Mouse (Mus musculus): ENCODE measurements at regions not wholly inside any gene's neighbourhood (a gene's known extent, or its start where the extent isn't known, plus 50 kb on each side); places are given as distances from the start of the nearest gene placed in this dataset.

DNA sequence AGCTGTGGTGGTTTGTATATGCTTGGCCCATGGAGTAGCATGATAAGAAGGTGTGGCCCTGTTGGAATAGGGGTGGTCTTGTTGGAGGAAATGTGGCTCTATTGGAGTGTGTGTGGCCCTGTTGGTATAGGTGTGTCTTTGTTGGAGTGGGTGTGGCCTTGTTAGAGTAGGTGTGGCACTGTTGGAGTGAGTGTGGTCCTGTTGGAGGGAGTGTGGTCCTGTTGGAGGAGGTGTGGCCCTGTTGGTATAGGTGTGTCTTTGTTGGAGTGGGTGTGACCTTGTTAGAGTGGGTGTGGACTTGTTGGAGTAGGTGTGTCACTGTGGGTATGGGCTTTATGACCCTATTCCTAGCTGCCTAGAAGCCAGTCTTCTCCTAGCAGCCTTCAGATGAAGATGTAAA is 64.6 kb upstream of the Gm26897 start:
- Histone ChIP-seq H3K27ac (ENCODE audit: insufficient read depth, low read depth, low read length, poor library complexity, severe bottlenecking) (no peak overlapping the region), H3K4me1 (ENCODE audit: control insufficient read depth in 2 of 2, insufficient read depth in 2 of 2, low read length in 2 of 2, poor library complexity in 1 of 2) (peaks cover 0 to 10% of the 10 kb centered on the region in 2 experiments; a peak in 2 of 4 replicates), H3K36me3 (ENCODE audit: control insufficient read depth, insufficient read depth, low read length, poor library complexity, severe bottlenecking) (no peaks in the 10 kb centered on the region), H3K9ac (ENCODE audit: insufficient read depth, low read depth, low read length, poor library complexity, severe bottlenecking) (no peak overlapping the region), H3K9me3 (ENCODE audit: control insufficient read depth, insufficient read depth, low read depth, low read length) (no peaks in the 10 kb centered on the region; the same call in 1 of the 2 replicates), H3K4me3 (ENCODE audit: insufficient read depth in 1 of 2, low read depth in 1 of 2, low read length in 2 of 2, poor library complexity in 1 of 2, severe bottlenecking in 1 of 2) (no peak overlapping the region)
- in situ Hi-C loops (cut with MboI; ENCODE audit: low sequenced_read_pairs in 2 of 2, unreplicated experiment in 2 of 2), result no loop called here
- TF ChIP-seq MAFK (IDR thresholded peaks at IDR 0.05; ENCODE audit: insufficient read depth, low read depth, low read length), result no peak
- TF ChIP-seq HCFC1 (IDR thresholded peaks at IDR 0.05; ENCODE audit: borderline replicate concordance, insufficient read depth, low read length), result no peak
- no peak for TF ChIP-seq ZC3H11A (IDR thresholded peaks at IDR 0.05; ENCODE audit: borderline replicate concordance, low read depth, low read length)
- no peak for TF ChIP-seq CHD2 (IDR thresholded peaks at IDR 0.05; ENCODE audit: low read depth, low read length)
- no peak for TF ChIP-seq ZNF384 (IDR thresholded peaks at IDR 0.05; ENCODE audit: low read depth, low read length)
- no peak for DNase-seq (ENCODE audit: low read depth, low spot score)

DNA sequence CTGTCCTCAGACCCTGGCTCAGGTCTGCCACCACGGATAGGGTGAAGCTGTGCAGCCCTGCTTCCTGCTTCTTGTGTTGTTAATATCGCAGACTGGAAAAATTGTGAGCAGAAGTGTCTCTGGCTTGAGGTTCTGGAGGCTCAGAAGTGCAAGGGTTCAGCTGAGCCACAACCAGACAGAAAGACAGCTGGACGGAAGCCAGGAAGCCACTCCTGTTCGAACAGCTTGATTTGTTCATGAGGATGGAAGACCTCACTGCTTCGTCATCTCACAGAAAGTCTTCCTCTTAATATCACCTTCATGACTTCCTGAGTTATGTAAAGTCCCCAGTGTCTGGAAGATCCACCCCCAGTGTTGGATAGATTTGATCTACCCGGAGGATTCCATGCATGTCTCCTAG is 62.0 kb upstream of the Gm26897 start:
- no peaks in the 10 kb centered on the region; the same call in 1 of the 2 replicates for H3K9me3 ChIP-seq (ENCODE audit: control insufficient read depth, insufficient read depth, low read depth, low read length)
- no peak overlapping the region for H3K9ac ChIP-seq (ENCODE audit: insufficient read depth, low read depth, low read length, poor library complexity, severe bottlenecking)
- H3K36me3 ChIP-seq (ENCODE audit: control insufficient read depth, insufficient read depth, low read length, poor library complexity, severe bottlenecking), result no peaks in the 10 kb centered on the region
- peaks cover 0 to 2% of the 10 kb centered on the region in 2 experiments; a peak in 2 of 4 replicates for H3K4me1 ChIP-seq (ENCODE audit: control insufficient read depth in 2 of 2, insufficient read depth in 2 of 2, low read length in 2 of 2, poor library complexity in 1 of 2)
- H3K4me3 ChIP-seq (ENCODE audit: insufficient read depth in 1 of 2, low read depth in 1 of 2, low read length in 2 of 2, poor library complexity in 1 of 2, severe bottlenecking in 1 of 2), result no peak overlapping the region
- TF ChIP-seq HCFC1 (IDR thresholded peaks at IDR 0.05; ENCODE audit: borderline replicate concordance, insufficient read depth, low read length) (no peak), CHD2 (IDR thresholded peaks at IDR 0.05; ENCODE audit: low read depth, low read length) (no peak), MAFK (IDR thresholded peaks at IDR 0.05; ENCODE audit: insufficient read depth, low read depth, low read length) (no peak), ZNF384 (IDR thresholded peaks at IDR 0.05; ENCODE audit: low read depth, low read length) (no peak), ZC3H11A (IDR thresholded peaks at IDR 0.05; ENCODE audit: borderline replicate concordance, low read depth, low read length) (no peak)
- DNase-seq (ENCODE audit: low read depth, low spot score), result no peak
- no peak overlapping the region for H3K27ac ChIP-seq (ENCODE audit: insufficient read depth, low read depth, low read length, poor library complexity, severe bottlenecking)
- in situ Hi-C loops (cut with MboI; ENCODE audit: low sequenced_read_pairs in 2 of 2, unreplicated experiment in 2 of 2), result no loop called here

DNA sequence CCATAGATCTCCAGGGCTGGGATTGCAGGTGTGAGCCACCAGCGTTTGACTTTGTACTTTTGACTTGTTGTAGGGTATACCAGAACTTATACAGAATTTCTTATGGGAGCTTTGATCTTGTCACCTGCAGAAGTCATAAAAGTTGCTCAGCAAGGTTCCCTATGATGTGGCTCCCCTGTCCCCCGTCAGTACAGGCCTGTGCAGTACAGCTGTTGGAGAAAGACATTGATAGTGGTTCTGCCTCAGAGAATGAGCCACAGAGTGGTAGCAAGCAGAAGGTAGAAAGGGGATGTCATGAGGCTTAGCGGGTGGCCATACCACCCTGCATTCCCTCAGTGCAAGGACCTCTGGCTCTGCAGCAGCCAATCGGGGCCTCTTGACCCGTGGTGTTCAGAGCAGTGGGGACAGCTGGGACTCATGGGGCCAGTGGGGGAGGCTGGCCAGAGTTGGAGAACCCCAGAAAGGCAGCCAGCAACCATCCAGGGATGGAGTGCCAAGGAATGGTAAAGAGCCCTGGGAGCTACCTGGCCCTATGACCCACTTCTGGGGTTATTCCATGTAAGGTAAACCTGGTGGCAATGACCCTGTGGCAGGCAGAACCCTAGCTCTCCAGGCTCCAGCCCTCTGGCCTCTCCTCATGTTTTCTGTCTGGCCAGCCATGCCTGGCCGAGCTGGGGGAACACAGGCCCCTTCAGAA is 58.6 kb upstream of the Gm26897 start:
- DNase-seq (ENCODE audit: low read depth, low spot score), result no peak
- H3K27ac ChIP-seq (ENCODE audit: insufficient read depth, low read depth, low read length, poor library complexity, severe bottlenecking), result no peak overlapping the region
- no peak overlapping the region for H3K9ac ChIP-seq (ENCODE audit: insufficient read depth, low read depth, low read length, poor library complexity, severe bottlenecking)
- peaks cover 0 to 11% of the 10 kb centered on the region in 2 experiments; a peak in 2 of 4 replicates for H3K4me1 ChIP-seq (ENCODE audit: control insufficient read depth in 2 of 2, insufficient read depth in 2 of 2, low read length in 2 of 2, poor library complexity in 1 of 2)
- no peaks in the 10 kb centered on the region for H3K36me3 ChIP-seq (ENCODE audit: control insufficient read depth, insufficient read depth, low read length, poor library complexity, severe bottlenecking)
- H3K4me3 ChIP-seq (ENCODE audit: insufficient read depth in 1 of 2, low read depth in 1 of 2, low read length in 2 of 2, poor library complexity in 1 of 2, severe bottlenecking in 1 of 2), result no peak overlapping the region
- in situ Hi-C loops (cut with MboI; ENCODE audit: low sequenced_read_pairs in 2 of 2, unreplicated experiment in 2 of 2), result no loop called here
- no peaks in the 10 kb centered on the region for H3K9me3 ChIP-seq (ENCODE audit: control insufficient read depth, insufficient read depth, low read depth, low read length)
- no peak for TF ChIP-seq HCFC1 (IDR thresholded peaks at IDR 0.05; ENCODE audit: borderline replicate concordance, insufficient read depth, low read length)
- TF ChIP-seq MAFK (IDR thresholded peaks at IDR 0.05; ENCODE audit: insufficient read depth, low read depth, low read length), result no peak
- no peak for TF ChIP-seq CHD2 (IDR thresholded peaks at IDR 0.05; ENCODE audit: low read depth, low read length)
- no peak for TF ChIP-seq ZNF384 (IDR thresholded peaks at IDR 0.05; ENCODE audit: low read depth, low read length)
- no peak for TF ChIP-seq ZC3H11A (IDR thresholded peaks at IDR 0.05; ENCODE audit: borderline replicate concordance, low read depth, low read length)

DNA sequence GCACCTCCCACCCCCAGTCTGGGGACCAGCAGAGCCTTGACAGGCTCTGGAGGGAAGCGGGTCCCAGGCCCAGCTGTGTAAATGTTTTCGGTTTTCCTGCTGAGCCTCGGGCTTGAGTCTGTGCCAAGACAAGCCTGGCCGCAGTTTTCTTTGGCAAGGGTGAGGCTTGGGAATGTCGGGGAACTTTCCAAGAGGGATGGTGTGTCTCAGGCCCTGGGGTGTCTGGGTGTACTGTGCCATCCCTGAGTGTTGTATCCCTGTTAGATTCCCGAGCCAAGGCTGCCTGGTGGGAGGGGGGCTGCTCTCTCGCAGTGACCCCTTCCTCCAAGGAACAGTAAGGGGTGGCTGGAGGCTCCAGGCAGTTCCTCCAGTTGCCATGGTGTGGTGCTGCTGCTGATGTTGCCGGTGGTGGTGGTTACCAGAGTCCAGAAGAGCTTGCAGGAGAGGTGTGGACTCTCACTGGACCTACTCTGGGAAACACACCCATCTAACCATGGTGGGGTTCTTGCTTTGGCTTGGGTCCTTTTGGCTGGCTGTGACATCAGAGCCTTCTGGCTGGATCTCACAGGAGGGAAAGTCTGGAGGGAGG is 58.0 kb upstream of the Gm26897 start:
- H3K36me3 ChIP-seq (ENCODE audit: control insufficient read depth, insufficient read depth, low read length, poor library complexity, severe bottlenecking), result no peaks in the 10 kb centered on the region
- no peak overlapping the region for H3K9ac ChIP-seq (ENCODE audit: insufficient read depth, low read depth, low read length, poor library complexity, severe bottlenecking)
- H3K4me3 ChIP-seq (ENCODE audit: insufficient read depth in 1 of 2, low read depth in 1 of 2, low read length in 2 of 2, poor library complexity in 1 of 2, severe bottlenecking in 1 of 2), result no peak overlapping the region
- TF ChIP-seq HCFC1 (IDR thresholded peaks at IDR 0.05; ENCODE audit: borderline replicate concordance, insufficient read depth, low read length), result no peak
- TF ChIP-seq MAFK (IDR thresholded peaks at IDR 0.05; ENCODE audit: insufficient read depth, low read depth, low read length), result no peak
- TF ChIP-seq ZC3H11A (IDR thresholded peaks at IDR 0.05; ENCODE audit: borderline replicate concordance, low read depth, low read length), result no peak
- no peak for TF ChIP-seq CHD2 (IDR thresholded peaks at IDR 0.05; ENCODE audit: low read depth, low read length)
- TF ChIP-seq ZNF384 (IDR thresholded peaks at IDR 0.05; ENCODE audit: low read depth, low read length), result no peak
- no peak for DNase-seq (ENCODE audit: low read depth, low spot score)
- no peak overlapping the region for H3K27ac ChIP-seq (ENCODE audit: insufficient read depth, low read depth, low read length, poor library complexity, severe bottlenecking)
- in situ Hi-C loops (cut with MboI; ENCODE audit: low sequenced_read_pairs in 2 of 2, unreplicated experiment in 2 of 2), result no loop called here
- peaks cover 0 to 11% of the 10 kb centered on the region in 2 experiments; a peak in 2 of 4 replicates for H3K4me1 ChIP-seq (ENCODE audit: control insufficient read depth in 2 of 2, insufficient read depth in 2 of 2, low read length in 2 of 2, poor library complexity in 1 of 2)
- H3K9me3 ChIP-seq (ENCODE audit: control insufficient read depth, insufficient read depth, low read depth, low read length), result no peaks in the 10 kb centered on the region

All from ES-E14 (cell line).